Mouse (Mus musculus) lung, postnatal 0 days (tissue): ENCODE measurements around the gene Osbpl6.

Source experiments
- CTCF ChIP-seq: IDR thresholded peaks from 2 replicates; pipeline ENCODE4 v1.5.1; 2016; ENCODE audit warnings: antibody characterized with exemption, mild to moderate bottlenecking
- EP300 ChIP-seq: IDR thresholded peaks from 2 replicates; pipeline ENCODE4 v1.6.1; 2016; ENCODE audit warnings: antibody characterized with exemption, mild to moderate bottlenecking, control low read depth

- TF ChIP-seq CTCF (no peak), EP300 (no peak)
Observed at GRCm38 (mm10) chr2:76468204-76468603, 61.9 kb downstream of the Osbpl6 start.
